Mouse (Mus musculus): ENCODE measurements around the gene Olfr433.
"Not testable (repeated sequence)": the region's sequence is repeated elsewhere in the genome, so short reads cannot be mapped to it uniquely, and the experiment has no call there.

DNA sequence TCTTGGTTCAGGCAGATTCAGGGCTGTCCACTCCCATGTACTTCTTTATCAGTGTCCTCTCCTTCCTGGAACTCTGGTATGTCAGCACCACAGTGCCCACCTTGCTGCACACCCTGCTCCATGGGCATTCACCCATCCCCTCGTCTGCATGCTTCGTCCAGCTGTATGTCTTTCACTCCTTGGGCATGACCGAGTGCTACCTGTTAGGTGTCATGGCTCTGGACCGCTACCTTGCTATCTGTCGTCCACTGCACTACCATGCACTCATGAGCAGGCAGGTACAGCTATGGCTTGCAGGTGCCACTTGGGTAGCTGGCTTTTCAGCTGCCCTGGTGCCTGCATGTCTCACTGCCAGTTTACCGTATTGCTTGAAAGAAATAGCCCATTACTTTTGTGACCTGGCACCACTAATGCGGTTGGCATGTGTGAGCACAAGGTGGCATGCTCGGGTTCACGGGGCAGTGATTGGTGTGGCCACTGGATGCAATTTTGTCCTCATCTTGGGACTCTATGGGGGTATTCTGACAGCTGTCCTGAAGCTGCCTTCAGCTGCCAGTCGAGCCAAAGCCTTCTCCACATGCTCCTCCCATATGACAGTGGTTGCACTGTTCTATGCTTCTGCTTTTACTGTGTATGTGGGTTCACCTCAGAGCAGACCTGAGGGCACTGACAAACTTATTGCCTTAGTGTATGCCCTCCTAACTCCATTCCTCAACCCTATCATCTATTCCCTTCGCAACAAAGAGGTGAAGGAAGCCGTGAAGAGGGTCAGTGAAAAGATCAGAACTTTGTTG is 1.8 kb downstream of the Olfr433 start:
- not testable (repeated sequence) for TF ChIP-seq CTCF (IDR thresholded peaks at IDR 0.05; ENCODE audit: low read depth); EP300 (optimal IDR thresholded peaks at IDR 0.05)
